Mouse (Mus musculus) liver, embryonic 14.5 days (tissue): ENCODE results near the gene Acot5.

Source experiments
- CTCF ChIP-seq: IDR thresholded peaks from 2 replicates; pipeline ENCODE4 v1.5.1; 2016; ENCODE audit warnings: antibody characterized with exemption, low read depth, control low read depth
- EP300 ChIP-seq: IDR thresholded peaks from 2 replicates; pipeline ENCODE4 v1.6.1; 2016; ENCODE audit warnings: antibody characterized with exemption, low read depth

GRCm38 (mm10) chr12:84051937-84052474 lies 17.1 kb upstream of the Acot5 start, which contains the start of gene Acot3:
- TF ChIP-seq CTCF (no peak), EP300 (no peak)
